Mouse (Mus musculus) hindbrain, embryonic 12.5 days (tissue): ENCODE measurements at regions not wholly inside any gene's neighbourhood (a gene's known extent, or its start where the extent isn't known, plus 50 kb on each side); places are given as distances from the start of the nearest gene placed in this dataset.
"Not testable (repeated sequence)": the region's sequence is repeated elsewhere in the genome, so short reads cannot be mapped to it uniquely, and the experiment has no call there.

Source experiments
- ATAC-seq: fragments of 200-750 bp; cut with Nextera tagmentation; 2 replicates; pipeline ENCODE4 v1.8.0; 2017; ENCODE audit warnings: moderate TSS enrichment; ENCODE audit not compliant: low FRiP score
- H3K27ac ChIP-seq: fragments of 300-500 bp; sonication (generic); 2 replicates; pipeline ENCODE4 v1.5.1; 2016; ENCODE audit warnings: mild to moderate bottlenecking
- H3K27me3 ChIP-seq: fragments of 300-500 bp; sonication (generic); 2 replicates; pipeline ENCODE4 v1.6.1; 2016; ENCODE audit warnings: mild to moderate bottlenecking
- H3K36me3 ChIP-seq: fragments of 300-500 bp; sonication (generic); 2 replicates; pipeline ENCODE4 v1.6.1; 2016; ENCODE audit warnings: mild to moderate bottlenecking
- H3K4me1 ChIP-seq: fragments of 300-500 bp; sonication (generic); 2 replicates; pipeline ENCODE4 v1.6.1; 2016
- H3K4me2 ChIP-seq: fragments of 300-500 bp; sonication (generic); replicated peaks from 2 replicates; pipeline ENCODE4 v1.6.1; 2016; ENCODE audit warnings: mild to moderate bottlenecking
- H3K4me3 ChIP-seq: fragments of 300-500 bp; sonication (generic); 2 replicates; pipeline ENCODE4 v1.5.1; 2016; ENCODE audit warnings: mild to moderate bottlenecking
- H3K9ac ChIP-seq: fragments of 300-500 bp; sonication (generic); 2 replicates; pipeline ENCODE4 v1.6.1; 2016; ENCODE audit warnings: mild to moderate bottlenecking, moderate library complexity
- H3K9me3 ChIP-seq: fragments of 300-500 bp; sonication (generic); replicated peaks from 2 replicates; pipeline ENCODE4 v1.6.1; 2016; ENCODE audit warnings: mild to moderate bottlenecking
- WGBS: fragments of 180-500 bp; shearing (Covaris S2); methylation state at CpG from one replicate; pipeline ENCODE4 v1.1.7; 2016; 5-methylcytosine and 5-hydroxymethylcytosine counted together

DNA sequence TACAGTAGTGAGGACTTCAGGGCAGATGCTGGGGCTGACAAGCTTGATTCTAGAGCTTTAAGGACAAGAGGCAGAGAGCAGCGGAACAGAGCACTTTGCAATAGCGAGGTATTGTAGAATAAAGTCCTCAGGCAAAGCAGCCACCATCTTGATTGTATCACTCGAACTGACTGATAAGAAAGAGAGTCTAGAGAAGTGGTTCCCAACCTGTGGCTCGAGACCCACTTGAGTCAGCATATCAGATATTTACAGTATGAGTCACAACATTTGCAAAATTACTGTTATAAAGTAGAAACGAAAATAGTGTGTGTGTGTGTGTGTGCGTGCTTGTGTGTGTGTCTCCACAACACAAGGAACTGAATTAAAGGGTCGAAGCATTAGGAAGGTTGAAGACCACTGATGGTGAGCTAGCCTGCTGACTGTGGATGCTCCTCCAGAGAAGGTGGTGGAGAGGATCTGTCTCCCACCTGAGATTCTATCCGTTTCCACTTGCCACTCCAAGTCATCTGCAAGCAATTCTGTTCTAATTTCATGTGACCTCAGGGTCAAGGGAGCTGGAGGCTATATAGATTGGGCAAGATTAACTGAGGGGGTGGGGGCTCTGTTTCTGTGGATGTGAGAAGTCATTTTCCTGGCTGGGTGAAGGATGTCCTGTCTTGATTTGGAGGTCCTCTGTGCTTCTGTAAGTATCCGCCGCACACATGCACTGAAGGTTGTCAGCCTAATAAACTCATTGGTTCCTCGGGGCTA lies 115.0 kb downstream of the Phlda1 start:
- Histone ChIP-seq H3K27ac (no peak overlapping the region), H3K36me3 (no peaks in the 10 kb centered on the region), H3K4me2 (no peak overlapping the region), H3K4me1 (peaks cover 3% of the 10 kb centered on the region; the same call in 1 of the 2 replicates), H3K27me3 (no peaks in the 10 kb centered on the region), H3K4me3 (no peak overlapping the region), H3K9me3 (no peaks in the 10 kb centered on the region), H3K9ac (no peak overlapping the region)
- WGBS, result 81% methylated on average over 11 of the region's 11 CpGs
- ATAC-seq, result no peak

DNA sequence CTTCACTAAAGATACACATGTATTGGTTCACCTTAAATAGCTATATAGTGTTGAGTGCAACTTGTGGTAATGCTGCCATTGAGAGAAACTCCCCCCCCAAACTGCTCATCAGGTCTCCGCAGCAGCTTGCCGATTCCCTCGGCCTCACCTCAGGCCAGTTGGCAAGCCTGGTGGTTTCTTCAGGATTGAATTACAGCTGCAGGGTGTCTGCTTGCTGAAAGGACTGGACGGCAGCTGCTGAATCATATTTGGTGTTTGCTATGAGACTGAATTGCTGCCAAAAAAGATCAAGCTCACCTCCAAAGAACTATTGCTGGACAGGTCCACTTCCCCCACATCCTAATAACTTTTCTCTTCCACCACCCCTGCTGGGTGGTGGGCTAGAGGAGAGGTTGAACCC lies 116.7 kb downstream of the Phlda1 start:
- H3K9me3 ChIP-seq, result no peaks in the 10 kb centered on the region
- no peak for ATAC-seq
- no peaks in the 10 kb centered on the region for H3K36me3 ChIP-seq
- H3K4me3 ChIP-seq, result no peak overlapping the region
- H3K27ac ChIP-seq, result no peak overlapping the region
- 55% methylated on average over 4 of the region's 4 CpGs for WGBS
- H3K27me3 ChIP-seq, result no peaks in the 10 kb centered on the region
- no peak overlapping the region for H3K4me2 ChIP-seq
- H3K9ac ChIP-seq, result no peak overlapping the region
- H3K4me1 ChIP-seq, result peaks cover 3% of the 10 kb centered on the region; the same call in 1 of the 2 replicates

DNA sequence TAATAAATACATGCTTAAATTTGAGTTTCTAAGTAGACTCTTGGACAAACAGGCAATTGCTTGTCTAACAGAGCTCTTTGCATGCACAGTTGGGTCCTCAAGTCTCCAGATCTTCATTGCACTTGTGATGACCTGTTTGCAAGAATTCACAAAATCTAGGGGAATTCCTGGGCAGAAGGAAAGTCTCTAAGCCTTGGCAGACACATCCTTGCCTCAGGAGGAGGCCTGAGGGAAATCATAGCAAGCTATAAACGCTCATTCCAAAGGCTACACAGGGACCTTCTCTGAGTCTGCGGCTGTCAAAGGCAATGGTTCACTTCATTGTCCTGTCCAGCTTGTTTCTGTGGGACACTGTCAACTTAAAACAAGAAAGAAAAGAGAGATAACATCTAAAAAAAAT lies 117.9 kb downstream of the Phlda1 start:
- Histone ChIP-seq H3K9me3 (no peaks in the 10 kb centered on the region), H3K4me3 (no peak overlapping the region), H3K9ac (no peak overlapping the region), H3K4me2 (no peak overlapping the region), H3K27me3 (no peaks in the 10 kb centered on the region), H3K36me3 (no peaks in the 10 kb centered on the region), H3K4me1 (peaks cover 3% of the 10 kb centered on the region; the same call in 1 of the 2 replicates), H3K27ac (no peak overlapping the region)
- WGBS, result 27% methylated on average over 2 of the region's 2 CpGs
- ATAC-seq, result no peak

DNA sequence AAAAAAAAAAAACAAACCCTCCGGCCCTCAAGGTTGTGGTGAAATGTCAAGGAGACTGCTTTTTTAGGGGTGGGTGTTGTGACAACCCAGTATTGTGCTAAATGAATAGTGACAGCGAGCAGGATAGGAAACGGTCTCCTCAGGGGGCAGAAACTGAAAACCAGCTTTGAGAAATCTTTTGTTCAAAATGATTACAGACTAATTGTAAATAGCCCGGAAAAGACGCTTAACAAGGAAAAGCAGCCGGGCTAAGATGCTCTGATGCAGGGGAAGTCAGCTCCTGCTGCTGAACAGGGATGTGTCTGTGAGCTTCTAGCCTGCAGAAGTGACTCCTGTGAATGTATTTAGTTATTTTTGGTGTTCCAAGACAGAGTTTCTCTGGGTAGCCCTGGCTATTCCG lies 118.5 kb downstream of the Phlda1 start:
- Histone ChIP-seq H3K36me3 (no peaks in the 10 kb centered on the region), H3K9ac (no peak overlapping the region), H3K4me2 (no peak overlapping the region), H3K9me3 (no peaks in the 10 kb centered on the region), H3K27ac (no peak overlapping the region; the same call in 1 of the 2 replicates), H3K27me3 (no peaks in the 10 kb centered on the region), H3K4me3 (no peak overlapping the region), H3K4me1 (peaks cover 3% of the 10 kb centered on the region; the same call in 1 of the 2 replicates)
- ATAC-seq, result no peak
- 15% methylated on average over 7 of the region's 7 CpGs for WGBS

DNA sequence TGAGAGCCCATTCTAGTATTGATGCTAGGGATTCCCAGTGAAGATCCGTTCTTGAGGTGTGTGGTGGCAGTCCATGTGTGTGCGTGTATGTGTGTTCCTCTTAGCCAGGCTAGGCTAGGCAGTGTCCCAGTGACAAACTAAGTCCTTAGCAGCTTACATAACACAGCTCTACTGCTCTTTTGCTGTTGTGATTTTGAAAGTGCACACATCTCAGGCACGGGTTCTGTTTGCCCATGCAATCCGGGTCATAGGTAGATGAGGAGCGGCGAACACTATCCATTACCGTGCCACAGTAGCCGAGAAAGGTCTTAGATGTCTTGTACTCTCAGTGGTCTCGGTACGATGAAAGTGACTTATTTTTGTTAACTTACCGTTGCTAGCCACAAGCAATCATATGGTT lies 119.5 kb downstream of the Phlda1 start:
- 96% methylated on average over 11 of the region's 11 CpGs for WGBS
- Histone ChIP-seq H3K27me3 (no peaks in the 10 kb centered on the region), H3K9ac (no peak overlapping the region), H3K36me3 (no peaks in the 10 kb centered on the region), H3K4me1 (peaks cover 3% of the 10 kb centered on the region; the same call in 1 of the 2 replicates), H3K4me2 (no peak overlapping the region), H3K27ac (no peak overlapping the region), H3K9me3 (no peaks in the 10 kb centered on the region), H3K4me3 (no peak overlapping the region)
- ATAC-seq, result no peak

DNA sequence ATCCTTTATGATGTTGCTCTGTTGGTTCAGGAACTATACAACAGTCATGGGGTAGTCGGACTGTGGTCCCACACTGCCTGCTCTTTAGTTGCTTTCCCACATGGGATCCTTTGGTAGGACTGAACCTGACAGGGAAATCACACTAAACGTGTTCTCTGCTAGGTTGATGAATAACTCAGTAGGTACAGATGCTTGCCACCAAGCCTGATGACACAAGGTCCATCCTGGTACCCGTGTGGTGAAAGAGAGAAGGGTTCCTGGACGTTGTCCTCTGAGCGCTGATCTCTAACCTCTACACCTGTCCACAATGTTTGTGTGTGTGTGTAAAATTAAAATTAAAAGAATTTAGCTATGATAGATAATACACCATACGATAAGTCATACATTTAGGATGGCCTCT lies 119.9 kb downstream of the Phlda1 start:
- H3K4me2 ChIP-seq, result no peak overlapping the region
- WGBS, result 90% methylated on average over 6 of the region's 6 CpGs
- no peaks in the 10 kb centered on the region for H3K36me3 ChIP-seq
- H3K4me1 ChIP-seq, result peaks cover 3% of the 10 kb centered on the region; the same call in 1 of the 2 replicates
- no peak overlapping the region for H3K9ac ChIP-seq
- no peaks in the 10 kb centered on the region for H3K9me3 ChIP-seq
- H3K27me3 ChIP-seq, result no peaks in the 10 kb centered on the region
- H3K27ac ChIP-seq, result no peak overlapping the region
- no peak for ATAC-seq
- no peak overlapping the region for H3K4me3 ChIP-seq

DNA sequence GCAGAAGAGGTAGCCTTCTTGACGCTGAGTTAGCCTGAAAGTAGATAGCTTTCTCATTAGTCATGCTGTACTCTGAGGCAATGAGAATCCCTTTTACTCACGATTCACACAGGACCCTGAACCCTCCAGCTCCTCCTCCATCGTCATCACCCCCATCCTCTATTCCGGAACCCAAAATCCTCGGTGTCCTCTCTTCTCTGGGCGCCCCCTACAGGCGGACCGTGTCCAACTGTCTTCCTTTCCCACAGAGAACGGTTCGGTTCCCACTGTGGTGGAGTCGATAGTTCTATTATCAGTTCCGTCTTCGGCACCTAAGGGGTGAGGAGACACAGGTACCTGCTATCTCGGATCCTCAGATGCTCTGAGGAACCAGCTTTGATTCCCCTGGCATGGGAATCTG lies 130.2 kb downstream of the Phlda1 start:
- Histone ChIP-seq H3K27ac (no peak overlapping the region), H3K9ac (no peak overlapping the region), H3K4me3 (no peak overlapping the region), H3K27me3 (no peaks in the 10 kb centered on the region), H3K9me3 (no peaks in the 10 kb centered on the region), H3K36me3 (no peaks in the 10 kb centered on the region), H3K4me2 (no peak overlapping the region), H3K4me1 (no peaks in the 10 kb centered on the region)
- WGBS, result 64% methylated on average over 14 of the region's 14 CpGs
- no peak for ATAC-seq

DNA sequence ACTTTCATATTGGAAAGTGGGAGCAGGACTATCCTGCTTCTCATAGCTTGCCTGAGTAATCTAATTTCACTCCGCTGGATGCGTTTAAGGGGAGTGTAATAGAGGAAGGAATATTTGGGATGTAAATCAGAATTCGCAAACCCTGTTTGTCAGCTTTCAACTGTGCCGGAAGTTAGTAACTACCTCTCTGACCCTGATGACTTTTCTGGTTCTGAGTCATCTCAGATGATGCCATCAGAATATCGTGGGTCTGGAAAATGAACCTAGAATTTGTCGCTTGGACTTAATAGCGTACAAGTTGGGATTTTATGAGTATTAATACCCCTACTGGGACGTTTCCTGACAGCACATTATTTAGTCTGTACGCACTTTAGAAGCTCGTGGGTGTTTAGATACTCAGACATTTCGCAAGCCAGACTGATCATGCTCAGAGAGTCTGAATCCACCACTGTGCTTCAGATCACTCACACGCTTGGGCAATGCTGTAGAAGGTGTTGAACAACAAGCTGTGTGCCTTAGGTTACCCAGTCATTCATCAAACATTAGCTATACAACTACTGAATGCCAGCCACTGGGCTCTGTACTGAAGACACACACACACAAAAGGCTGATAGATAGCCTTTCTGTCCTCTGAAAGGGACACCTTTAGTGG lies 131.1 kb downstream of the Phlda1 start:
- no peaks in the 10 kb centered on the region for H3K36me3 ChIP-seq
- H3K9ac ChIP-seq, result no peak overlapping the region
- H3K9me3 ChIP-seq, result no peaks in the 10 kb centered on the region
- no peak for ATAC-seq
- H3K4me1 ChIP-seq, result no peaks in the 10 kb centered on the region
- H3K27me3 ChIP-seq, result no peaks in the 10 kb centered on the region
- H3K4me2 ChIP-seq, result no peak overlapping the region
- no peak overlapping the region for H3K27ac ChIP-seq
- WGBS, result 92% methylated on average over 12 of the region's 12 CpGs
- no peak overlapping the region for H3K4me3 ChIP-seq

DNA sequence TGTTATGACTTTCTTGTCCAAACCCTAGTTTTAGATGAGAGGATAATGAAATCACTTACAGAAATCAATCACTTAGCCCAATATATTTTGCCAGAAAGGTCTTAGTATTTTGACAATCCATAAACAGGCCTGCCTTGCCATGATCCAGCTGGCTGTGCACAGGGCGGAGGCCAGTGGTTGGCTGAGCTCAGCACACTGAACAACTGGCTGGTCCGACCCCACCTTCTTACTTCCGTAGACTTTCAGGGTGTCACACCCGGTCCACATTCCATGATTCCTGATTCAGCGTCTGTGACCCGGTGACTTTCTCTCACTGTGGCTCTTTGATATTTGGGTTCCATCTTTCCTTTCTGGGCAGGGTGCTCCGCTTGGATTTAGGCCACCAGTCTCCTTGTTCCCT lies 133.8 kb downstream of the Phlda1 start:
- no peaks in the 10 kb centered on the region for H3K27me3 ChIP-seq
- H3K4me1 ChIP-seq, result no peaks in the 10 kb centered on the region
- no peak overlapping the region for H3K4me3 ChIP-seq
- H3K9me3 ChIP-seq, result no peaks in the 10 kb centered on the region
- WGBS, result 95% methylated on average over 7 of the region's 7 CpGs
- no peaks in the 10 kb centered on the region for H3K36me3 ChIP-seq
- no peak overlapping the region for H3K4me2 ChIP-seq
- ATAC-seq, result no peak
- no peak overlapping the region for H3K9ac ChIP-seq
- H3K27ac ChIP-seq, result no peak overlapping the region

DNA sequence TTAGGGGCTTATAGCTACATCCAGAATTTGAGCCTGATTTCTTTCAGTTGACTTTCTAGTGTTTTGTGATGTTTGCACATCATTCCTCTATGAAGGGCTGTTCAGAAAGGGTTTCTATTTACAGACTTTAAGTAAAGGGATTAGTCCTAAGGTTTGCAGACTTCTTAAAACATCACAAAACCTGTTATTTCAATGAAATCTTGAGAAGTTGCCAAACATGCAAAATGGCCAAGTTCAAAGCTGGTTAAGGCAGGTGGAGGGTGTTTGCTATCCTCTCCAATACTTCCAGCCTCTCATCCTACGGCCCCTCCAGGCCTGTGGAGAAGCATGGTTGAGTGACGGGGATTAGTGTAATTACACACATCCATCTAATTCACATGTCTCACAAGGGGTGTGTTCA lies 136.6 kb downstream of the Phlda1 start:
- no peaks in the 10 kb centered on the region for H3K9me3 ChIP-seq

DNA sequence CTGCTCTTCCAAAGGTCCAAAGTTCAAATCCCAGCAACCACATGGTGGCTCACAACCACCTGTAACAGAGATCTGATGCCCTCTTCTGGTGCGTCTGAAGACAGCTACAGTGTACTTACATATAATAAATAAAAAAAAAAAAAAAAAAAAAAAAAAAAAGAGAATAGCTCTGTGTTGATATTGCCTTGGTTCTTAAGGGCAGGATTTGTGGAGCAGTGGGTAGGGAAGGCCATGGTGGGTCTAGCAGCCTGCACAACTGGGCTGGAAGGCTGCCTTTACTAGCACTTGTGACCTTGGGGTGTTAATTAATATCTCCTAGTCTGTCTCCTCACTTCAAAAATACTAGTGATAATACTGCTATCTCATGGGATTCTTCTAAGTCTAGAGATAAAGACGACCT lies 147.7 kb downstream of the Phlda1 start:
- not testable (repeated sequence) for H3K4me2 ChIP-seq, H3K9me3 ChIP-seq, H3K4me3 ChIP-seq, ATAC-seq, H3K27me3 ChIP-seq, H3K9ac ChIP-seq, H3K36me3 ChIP-seq, H3K27ac ChIP-seq
- H3K4me1 ChIP-seq, result peaks cover 10% of the 10 kb centered on the region
- 60% methylated on average over 1 of the region's 2 CpGs for WGBS

More for the DNA sequence above, 136.6 kb downstream of the Phlda1 start:
- H3K4me3 ChIP-seq, result no peak overlapping the region
- H3K36me3 ChIP-seq, result no peaks in the 10 kb centered on the region
- H3K9ac ChIP-seq, result no peak overlapping the region
- H3K4me1 ChIP-seq, result no peaks in the 10 kb centered on the region
- 85% methylated on average over 2 of the region's 2 CpGs for WGBS
- H3K4me2 ChIP-seq, result no peak overlapping the region
- no peaks in the 10 kb centered on the region for H3K27me3 ChIP-seq
- H3K27ac ChIP-seq, result no peak overlapping the region
- no peak for ATAC-seq

DNA sequence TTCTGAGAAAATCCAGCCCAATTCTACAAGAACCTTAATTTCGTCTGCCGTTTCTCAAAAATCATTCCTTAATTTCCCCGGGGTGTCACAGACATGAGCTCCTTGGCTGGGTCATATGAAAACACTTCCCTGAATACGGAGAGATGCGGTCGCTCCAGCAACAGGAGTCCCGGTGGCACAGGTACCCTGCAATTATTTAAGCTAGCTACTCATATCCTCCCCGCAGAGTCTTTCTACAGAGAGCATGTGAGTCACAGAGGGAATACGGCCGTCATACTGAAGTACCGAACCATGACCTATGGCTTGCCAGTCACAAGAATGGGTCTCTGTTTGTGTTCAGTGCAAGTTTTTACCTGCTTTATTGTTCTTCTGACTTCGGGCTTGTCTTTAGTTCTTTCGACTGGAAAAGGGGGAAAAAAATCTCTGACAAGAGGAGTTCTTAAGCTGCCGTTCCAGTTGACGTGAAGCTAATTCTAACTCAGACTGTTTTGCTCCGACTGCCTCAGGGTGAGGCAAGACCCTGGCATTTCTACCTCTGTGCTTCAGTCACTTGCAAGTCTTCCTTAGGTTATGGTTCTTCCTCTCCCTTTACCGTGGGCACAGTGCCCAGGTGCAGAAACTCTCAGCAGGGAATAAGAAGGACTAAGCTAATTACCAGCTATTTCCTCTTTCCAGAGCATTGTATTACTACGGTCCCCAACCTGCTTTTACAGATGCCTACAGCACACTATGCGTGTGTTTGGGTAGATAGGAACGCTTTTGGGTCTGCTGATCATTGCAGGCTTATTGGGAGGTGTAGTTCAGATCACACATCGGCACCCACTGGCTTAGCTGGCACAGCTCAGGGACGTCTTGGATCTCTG lies 148.5 kb downstream of the Phlda1 start:
- no peak overlapping the region for H3K9ac ChIP-seq
- no peak overlapping the region for H3K4me2 ChIP-seq
- no peaks in the 10 kb centered on the region for H3K9me3 ChIP-seq
- H3K36me3 ChIP-seq, result no peaks in the 10 kb centered on the region
- 65% methylated on average over 22 of the region's 22 CpGs for WGBS
- no peak overlapping the region for H3K27ac ChIP-seq
- 0 out of 2 replicates have a peak, but pooled peaks cover 4% of the 10 kb centered on the region for H3K27me3 ChIP-seq
- no peak for ATAC-seq
- peaks cover 11% of the 10 kb centered on the region for H3K4me1 ChIP-seq
- H3K4me3 ChIP-seq, result no peak overlapping the region
